Mouse (Mus musculus) kidney, adult 2 months (tissue): Measurements from ENCODE around the gene Nrf1. TPM values are rescaled to one million over a fixed set of nuclear protein-coding genes. Genes with fewer than 3 reads are reported as not detected.
A peak's percentile ranks its signal among the peaks of the same experiment; 100 is the strongest.

Source experiments
- DNase-seq: peaks from one replicate; pipeline ENCODE4 v3.0.0; 2021
- H3K27ac ChIP-seq: fragments of 200-500 bp; 2 replicates; pipeline ENCODE4 v1.5.1; 2012; ENCODE audit warnings: low read depth, low read length, control low read depth, inconsistent platforms; ENCODE audit not compliant: insufficient read depth
- H3K27me3 ChIP-seq: fragments of 200-500 bp; replicated peaks from 2 replicates; pipeline ENCODE4 v1.6.1; 2012; ENCODE audit warnings: mild to moderate bottlenecking, moderate library complexity, low read length, inconsistent platforms; ENCODE audit not compliant: control insufficient read depth, insufficient read depth
- H3K36me3 ChIP-seq: fragments of 200-500 bp; 2 replicates; pipeline ENCODE4 v1.6.1; 2012; ENCODE audit warnings: mild to moderate bottlenecking, moderate library complexity, low read length, inconsistent platforms; ENCODE audit not compliant: control insufficient read depth, insufficient read depth
- H3K4me1 ChIP-seq: fragments of 200-500 bp; 2 replicates; pipeline ENCODE4 v1.6.1; 2011; ENCODE audit warnings: low read length; ENCODE audit not compliant: control insufficient read depth, insufficient read depth
- H3K4me3 ChIP-seq: fragments of 200-500 bp; 2 replicates; pipeline ENCODE4 v1.5.1; 2011; ENCODE audit warnings: mild to moderate bottlenecking, low read depth, low read length, control low read depth; ENCODE audit not compliant: insufficient read depth
- CTCF ChIP-seq: fragments of 200-500 bp; conservative IDR thresholded peaks from 2 replicates; pipeline ENCODE4 v1.5.1; 2011; ENCODE audit warnings: low read depth, mild to moderate bottlenecking, control low read depth, low read length, moderate library complexity, mixed read lengths; ENCODE audit not compliant: insufficient read depth, insufficient read length
- POLR2A ChIP-seq: fragments of 200-500 bp; IDR thresholded peaks from one replicate; pipeline ENCODE4 v1.6.1; 2011; ENCODE audit warnings: low read depth, low read length, control low read depth
- WGBS: fragments of 180-500 bp; shearing (Covaris S2); methylation state at CpG from one replicate; pipeline ENCODE4 v1.1.7; 2018; 5-methylcytosine and 5-hydroxymethylcytosine counted together
- polyA plus RNA-seq: library from polyadenylated mRNA; depleted of rRNA; stranded (reverse); fragments of >200 nt; gene quantifications from 2 replicates; pipeline ENCODE4 v1.2.3, GENCODE M21; 2012

The Nrf1 gene
- polyA plus RNA-seq, 1 experiment: 22.9 TPM

GRCm38 (mm10) chr6:30174461-30175224, 126.9 kb downstream of the Nrf1 start:
- Histone ChIP-seq H3K4me1 (peaks cover 4% of the 10 kb centered on the region; the same call in 1 of the 2 replicates), H3K36me3 (no peaks in the 10 kb centered on the region), H3K4me3 (peak overlapping the region; percentile 16; the same call in 1 of the 2 replicates), H3K27me3 (peaks cover 6% of the 10 kb centered on the region), H3K27ac (no peak overlapping the region)
- peak; percentile 5 for DNase-seq
- TF ChIP-seq CTCF: no peak
- TF ChIP-seq POLR2A: no peak
- WGBS: 2% methylated on average over 32 of the region's 33 CpGs

- WGBS: 2% methylated on average over 45 of the region's 45 CpGs
- Histone ChIP-seq H3K27me3 (peaks cover 6% of the 10 kb centered on the region), H3K4me1 (peaks cover 4% of the 10 kb centered on the region; the same call in 1 of the 2 replicates), H3K4me3 (no peak overlapping the region), H3K36me3 (no peaks in the 10 kb centered on the region), H3K27ac (no peak overlapping the region)
- DNase-seq: peak; percentile 2
- no peak for TF ChIP-seq POLR2A
- no peak for TF ChIP-seq CTCF
Measured at GRCm38 (mm10) chr6:30175225-30175917, 127.6 kb downstream of the Nrf1 start.

GRCm38 (mm10) chr6:30175918-30176421, 128.2 kb downstream of the Nrf1 start:
- no peak for DNase-seq
- no peak overlapping the region for H3K4me3 ChIP-seq
- TF ChIP-seq CTCF: no peak
- no peak for TF ChIP-seq POLR2A
- H3K36me3 ChIP-seq: no peaks in the 10 kb centered on the region
- peaks cover 4% of the 10 kb centered on the region; the same call in 1 of the 2 replicates for H3K4me1 ChIP-seq
- H3K27me3 ChIP-seq: peaks cover 6% of the 10 kb centered on the region
- no peak overlapping the region for H3K27ac ChIP-seq
- WGBS: 5% methylated on average over 28 of the region's 28 CpGs

- TF ChIP-seq POLR2A (no peak), CTCF (no peak)
- WGBS: 17% methylated on average over 12 of the region's 12 CpGs
- H3K27me3 ChIP-seq: peaks cover 6% of the 10 kb centered on the region
- H3K4me3 ChIP-seq: no peak overlapping the region
- no peaks in the 10 kb centered on the region for H3K36me3 ChIP-seq
- no peak for DNase-seq
- H3K27ac ChIP-seq: no peak overlapping the region
- H3K4me1 ChIP-seq: peaks cover 4% of the 10 kb centered on the region; the same call in 1 of the 2 replicates
Measured at GRCm38 (mm10) chr6:30176496-30176895, 128.7 kb downstream of the Nrf1 start.

- H3K36me3 ChIP-seq: no peaks in the 10 kb centered on the region
- 4% methylated on average over 14 of the region's 14 CpGs for WGBS
- peak; percentile 12 for DNase-seq
- TF ChIP-seq CTCF (no peak), POLR2A (no peak)
- H3K4me1 ChIP-seq: peaks cover 4% of the 10 kb centered on the region; the same call in 1 of the 2 replicates
- H3K27me3 ChIP-seq: peaks cover 6% of the 10 kb centered on the region
- no peak overlapping the region for H3K4me3 ChIP-seq
- no peak overlapping the region for H3K27ac ChIP-seq
Measured at GRCm38 (mm10) chr6:30177305-30177704, 129.5 kb downstream of the Nrf1 start.

GRCm38 (mm10) chr6:30178023-30178639, 130.3 kb downstream of the Nrf1 start:
- Histone ChIP-seq H3K36me3 (no peaks in the 10 kb centered on the region), H3K4me1 (peaks cover 4% of the 10 kb centered on the region; the same call in 1 of the 2 replicates), H3K4me3 (no peak overlapping the region), H3K27ac (no peak overlapping the region), H3K27me3 (peaks cover 6% of the 10 kb centered on the region)
- WGBS: 5% methylated on average over 27 of the region's 27 CpGs
- DNase-seq: peak; percentile 6
- TF ChIP-seq CTCF: no peak
- TF ChIP-seq POLR2A: no peak
